Mouse (Mus musculus) megakaryocyte, embryonic 14.5 days (primary cell): ENCODE results near the gene Id2. TPM values are rescaled to one million over a fixed set of nuclear protein-coding genes. Genes with fewer than 3 reads are reported as not detected.

ENCODE experiments used
- H3K27me3 ChIP-seq: replicated peaks from 2 replicates; pipeline ENCODE3; 2012; ENCODE audit warnings: inconsistent platforms
- H3K36me3 ChIP-seq: replicated peaks from 2 replicates; pipeline ENCODE3; 2012; ENCODE audit warnings: low read length, inconsistent platforms, mixed read lengths
- H3K4me1 ChIP-seq: 2 replicates; pipeline ENCODE4 v1.6.1; 2012; ENCODE audit warnings: inconsistent platforms
- H3K4me3 ChIP-seq: replicated peaks from 2 replicates; pipeline ENCODE3; 2012; ENCODE audit warnings: moderate library complexity, mild to moderate bottlenecking, inconsistent platforms
- H3K9me3 ChIP-seq: 2 replicates; pipeline ENCODE4 v1.6.1; 2012; ENCODE audit warnings: inconsistent platforms
- FLI1 ChIP-seq: IDR thresholded peaks from 2 replicates; pipeline ENCODE4 v1.6.1; 2012; ENCODE audit warnings: low read length, inconsistent platforms, mixed read lengths
- GATA1 ChIP-seq: IDR thresholded peaks from 3 replicates; pipeline ENCODE4 v1.6.1; 2012; ENCODE audit warnings: mixed read lengths, low read length, inconsistent platforms, borderline replicate concordance
- polyA plus RNA-seq: library from polyadenylated mRNA; stranded (reverse); fragments of >175 nt; gene quantifications from 2 replicates; pipeline ENCODE4 v1.2.3, GENCODE M21; 2012; ENCODE audit warnings: low replicate concordance; ENCODE audit not compliant: insufficient read depth

The Id2 gene
- polyA plus RNA-seq, 1 experiment: 8.1 TPM

DNA sequence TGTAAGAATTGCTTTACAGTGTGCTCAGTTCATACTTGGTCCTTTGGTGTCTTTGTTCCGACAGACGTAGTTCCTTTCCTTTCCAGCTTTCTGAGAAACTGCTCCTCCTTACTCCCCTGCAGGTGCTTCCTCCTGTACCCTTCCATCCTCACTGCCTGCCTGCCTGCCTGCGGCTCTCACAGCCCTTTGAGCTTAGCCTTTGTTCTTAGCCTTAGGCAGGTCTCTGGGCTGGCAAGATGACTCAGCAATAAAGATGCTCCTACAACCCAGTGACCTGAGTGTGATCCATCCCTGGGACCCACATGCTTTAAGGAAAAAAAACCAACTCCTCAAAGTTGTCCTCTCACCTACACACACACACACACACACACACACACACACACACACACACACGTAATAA, 42.0 kb downstream of the Id2 start:
- no peaks in the 10 kb centered on the region for H3K9me3 ChIP-seq
- H3K4me1 ChIP-seq: peaks cover 5% of the 10 kb centered on the region
- peaks cover 98% of the 10 kb centered on the region for H3K36me3 ChIP-seq
- TF ChIP-seq FLI1 (no peak), GATA1 (no peak)
- no peak overlapping the region for H3K4me3 ChIP-seq
- no peaks in the 10 kb centered on the region for H3K27me3 ChIP-seq

DNA sequence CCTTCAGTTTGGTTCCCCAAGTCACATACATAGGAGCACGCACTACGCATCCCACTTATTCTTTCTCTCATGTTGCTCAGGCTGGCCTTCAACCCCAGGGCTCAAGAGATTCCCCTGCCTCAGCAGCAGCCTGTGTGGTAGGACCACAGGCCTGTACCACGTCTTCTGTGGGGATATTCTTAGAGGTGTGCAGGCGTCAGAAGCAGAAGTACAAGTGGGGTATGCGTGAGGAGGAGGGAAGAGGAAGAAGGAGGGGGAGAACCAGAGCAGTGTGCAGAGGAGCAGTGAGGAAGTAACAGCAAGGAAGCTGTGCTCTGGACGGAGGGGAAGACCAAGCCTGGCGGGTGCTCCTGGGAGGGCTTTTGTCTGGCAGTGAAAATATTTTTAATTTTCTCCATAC, 42.4 kb downstream of the Id2 start:
- H3K36me3 ChIP-seq: peaks cover 96% of the 10 kb centered on the region
- H3K4me1 ChIP-seq: peaks cover 5% of the 10 kb centered on the region
- no peak overlapping the region for H3K4me3 ChIP-seq
- TF ChIP-seq FLI1 (no peak), GATA1 (no peak)
- H3K9me3 ChIP-seq: no peaks in the 10 kb centered on the region
- H3K27me3 ChIP-seq: no peaks in the 10 kb centered on the region

DNA sequence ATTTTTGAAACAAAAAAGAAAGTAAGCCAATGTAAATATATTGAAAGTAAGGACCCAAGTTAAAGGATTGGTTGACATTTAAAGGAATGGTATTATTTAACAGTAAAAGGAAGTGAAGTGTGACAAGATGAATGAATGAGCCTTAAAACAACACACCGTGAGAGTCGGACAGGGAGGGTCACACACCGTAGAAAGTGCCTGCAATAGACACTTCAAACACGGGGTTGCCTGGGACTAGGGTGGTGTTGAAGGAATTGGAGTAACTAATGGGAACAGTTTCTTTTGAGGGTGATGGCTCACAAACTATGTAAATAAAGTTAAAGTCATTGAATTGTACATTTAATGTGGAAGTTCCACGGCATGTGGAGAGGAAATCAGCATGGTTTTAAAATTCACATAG, 47.7 kb downstream of the Id2 start:
- Histone ChIP-seq H3K4me1 (peaks cover under 1% of the 10 kb centered on the region; the same call in 1 of the 2 replicates), H3K4me3 (no peak overlapping the region), H3K36me3 (peaks cover 88% of the 10 kb centered on the region), H3K27me3 (no peaks in the 10 kb centered on the region), H3K9me3 (no peaks in the 10 kb centered on the region)
- TF ChIP-seq FLI1 (no peak), GATA1 (no peak)

DNA sequence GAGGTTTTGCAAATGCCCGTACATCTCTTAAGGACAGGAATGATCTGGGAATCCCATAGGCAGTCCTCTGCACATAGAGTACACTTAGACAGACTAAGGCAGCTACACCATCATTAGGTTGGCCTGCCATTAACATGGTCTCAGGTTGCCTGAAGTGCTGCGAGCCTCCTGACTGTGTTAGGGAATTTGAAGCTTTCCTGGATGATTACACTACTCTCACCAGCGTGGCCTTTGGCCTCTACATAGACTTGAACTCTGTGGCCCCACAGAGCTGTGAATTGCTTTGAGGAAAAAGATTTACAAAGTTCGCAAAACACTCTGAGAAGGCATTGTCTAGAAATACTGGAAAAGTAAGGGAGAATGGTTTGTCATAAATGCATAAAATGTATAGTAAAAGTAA, 52.4 kb downstream of the Id2 start:
- Histone ChIP-seq H3K4me1 (no peaks in the 10 kb centered on the region), H3K27me3 (no peaks in the 10 kb centered on the region), H3K36me3 (peaks cover 90% of the 10 kb centered on the region), H3K9me3 (no peaks in the 10 kb centered on the region), H3K4me3 (no peak overlapping the region)
- no peak for TF ChIP-seq FLI1
- TF ChIP-seq GATA1: no peak

DNA sequence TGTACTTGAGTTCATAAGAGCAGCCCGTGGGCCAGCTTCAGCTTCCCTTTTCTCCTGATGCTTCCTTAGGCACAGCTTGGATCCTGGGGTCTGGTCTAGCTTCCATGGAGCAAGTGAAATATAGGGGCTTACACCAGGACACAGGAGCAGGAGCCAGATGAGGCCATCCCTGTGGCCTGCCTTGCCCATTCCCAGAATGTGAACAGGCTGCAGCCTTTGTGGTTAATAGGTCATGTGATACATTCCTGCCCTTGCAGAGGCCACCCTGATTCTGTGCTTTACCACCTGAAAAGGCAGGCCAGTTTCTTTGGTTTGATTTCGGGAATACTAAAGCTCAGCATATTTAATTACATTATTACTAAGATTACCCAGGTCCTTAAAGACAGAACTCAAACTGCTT, 52.9 kb downstream of the Id2 start:
- peaks cover 91% of the 10 kb centered on the region for H3K36me3 ChIP-seq
- no peaks in the 10 kb centered on the region for H3K27me3 ChIP-seq
- no peaks in the 10 kb centered on the region for H3K4me1 ChIP-seq

More for the DNA sequence above, 52.9 kb downstream of the Id2 start:
- no peak for TF ChIP-seq FLI1
- TF ChIP-seq GATA1: no peak
- no peak overlapping the region for H3K4me3 ChIP-seq
- H3K9me3 ChIP-seq: no peaks in the 10 kb centered on the region

Other genes with a start within 250 kb of the Id2 start
- 7.2 and 13.8 TPM in 2 replicates for gene Kidins220, start 122.2 kb downstream of the Id2 start, polyA plus RNA-seq